Mouse (Mus musculus) brain, embryonic 14.5 days (tissue): ENCODE results near the gene Phlpp2.

Source experiments
- CTCF ChIP-seq: fragments of 200-500 bp; IDR thresholded peaks from 2 replicates; pipeline ENCODE4 v1.5.1; 2012; ENCODE audit warnings: inconsistent platforms, mild to moderate bottlenecking, moderate library complexity, borderline replicate concordance; ENCODE audit not compliant: insufficient read depth, insufficient read length; ENCODE audit errors: extremely low read depth
- POLR2A ChIP-seq: fragments of 200-500 bp; IDR thresholded peaks from 2 replicates; pipeline ENCODE4 v1.6.1; 2012; ENCODE audit warnings: mild to moderate bottlenecking, inconsistent platforms, borderline replicate concordance; ENCODE audit not compliant: poor library complexity, insufficient read depth, insufficient read length, severe bottlenecking; ENCODE audit errors: extremely low read depth

- TF ChIP-seq CTCF (no peak), POLR2A (no peak)
Measured at GRCm38 (mm10) chr8:109987776-109988175, 119.4 kb downstream of the Phlpp2 start.
